Mouse (Mus musculus): Measurements from ENCODE around the gene Mtfr1l.

The Mtfr1l gene

DNA sequence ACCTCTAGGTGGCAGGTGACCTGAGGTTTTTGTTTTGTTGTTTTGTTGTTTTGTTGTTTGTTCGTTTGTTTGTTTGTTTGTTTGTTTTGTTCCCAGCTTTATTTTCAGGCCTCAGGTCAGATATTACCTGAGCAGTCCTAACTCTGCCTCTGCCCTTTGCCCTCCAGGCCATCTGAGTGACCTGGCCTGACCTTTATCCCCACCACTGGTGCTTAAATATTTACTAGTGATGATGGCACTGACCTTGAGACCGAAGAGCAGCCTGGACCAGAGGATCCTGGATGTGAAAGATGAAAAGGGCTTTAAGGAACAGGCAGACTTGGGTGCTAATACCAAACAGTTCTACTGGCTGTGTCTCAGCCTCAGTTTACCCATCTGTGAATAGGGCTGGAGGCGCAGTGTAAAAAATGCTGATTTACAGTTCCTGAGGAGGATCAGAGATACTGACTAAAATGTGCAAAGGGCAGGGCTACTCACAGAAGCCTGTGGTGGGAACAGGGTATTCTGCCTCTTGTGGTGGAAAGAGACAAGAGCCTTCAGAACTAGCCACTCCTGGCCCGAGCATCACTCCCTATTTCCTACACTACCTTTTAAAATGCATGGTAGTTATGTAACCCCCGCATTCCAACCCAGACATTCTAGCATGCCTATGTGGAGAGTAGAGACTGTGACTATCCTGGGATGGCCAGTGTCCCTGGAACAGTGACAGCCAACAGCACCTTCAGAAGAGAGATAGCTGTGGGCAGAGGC is 49.9 kb downstream of the Mtfr1l start:
- peak; percentile 80 to 81 for DNase-seq

DNA sequence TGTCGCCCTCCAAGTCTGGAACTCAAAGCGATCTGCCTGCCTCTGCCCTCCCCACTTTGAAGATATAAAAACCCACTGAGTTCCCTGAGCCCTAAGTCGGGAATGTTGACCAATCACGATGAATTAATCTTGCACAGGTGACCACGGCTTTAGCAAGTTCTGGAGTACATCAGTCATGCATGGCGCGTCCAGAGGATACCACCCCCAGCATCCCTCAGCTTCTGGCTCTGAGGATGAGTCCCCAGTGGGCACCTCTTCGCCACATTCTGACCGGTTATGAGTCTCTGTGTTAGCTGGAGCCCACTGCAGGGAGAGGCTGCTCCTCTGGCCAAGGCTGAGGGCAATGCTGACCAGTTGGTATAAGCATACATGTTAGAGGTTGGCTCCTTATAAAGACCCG is 51.0 kb downstream of the Mtfr1l start:
- peak in 1 of 2 experiments; percentile 16 for DNase-seq

DNA sequence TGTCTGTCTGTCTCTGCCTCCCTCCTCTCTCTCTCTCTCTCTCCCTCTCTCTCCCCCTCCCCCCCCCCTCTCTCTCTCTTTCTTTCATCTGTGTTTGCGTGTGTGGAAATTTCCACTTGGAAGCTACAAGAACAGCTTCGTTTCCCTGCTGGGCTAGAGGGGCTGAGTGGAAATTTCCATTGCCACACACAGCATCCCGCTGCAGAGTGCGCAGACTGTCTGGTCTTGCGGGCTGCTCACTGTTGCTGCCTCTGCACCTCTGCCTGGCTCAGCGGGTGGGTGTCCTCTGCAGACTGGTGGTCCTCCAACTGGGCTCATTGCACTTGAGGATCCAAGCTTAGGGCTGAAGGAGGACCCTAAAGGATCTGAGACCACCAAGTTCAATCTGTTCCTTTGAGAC is 51.5 kb downstream of the Mtfr1l start:
- DNase-seq: peak; percentile 53 to 63

DNA sequence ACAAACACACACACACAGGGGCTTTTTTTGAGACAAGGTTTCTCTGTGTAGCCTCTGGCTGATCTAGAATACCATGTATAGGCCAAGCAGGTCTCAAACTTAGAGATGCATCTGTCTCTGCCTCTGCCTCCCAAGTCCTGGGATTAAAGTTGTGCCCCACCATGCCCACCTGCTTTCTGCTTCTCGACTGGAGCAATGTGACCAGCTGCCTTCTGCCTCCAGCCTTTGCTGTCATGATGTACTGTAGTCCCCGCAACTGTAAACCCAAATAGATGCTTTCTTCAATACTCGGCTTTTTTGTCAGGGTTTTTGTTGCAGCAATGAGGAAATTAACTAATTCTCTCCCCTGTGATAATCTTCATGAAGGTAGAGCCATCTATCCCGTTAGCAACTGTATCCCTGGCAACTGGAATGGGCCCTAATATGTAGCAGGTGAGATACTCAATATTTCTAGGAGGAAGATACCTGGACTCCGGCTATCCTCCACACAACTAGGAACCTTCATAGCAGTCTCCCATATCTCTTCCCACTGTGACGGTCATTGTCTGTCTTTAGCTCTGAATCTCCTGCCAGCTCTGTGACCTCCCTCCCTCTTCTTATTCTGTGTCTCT is 52.0 kb downstream of the Mtfr1l start:
- DNase-seq: no peak

DNA sequence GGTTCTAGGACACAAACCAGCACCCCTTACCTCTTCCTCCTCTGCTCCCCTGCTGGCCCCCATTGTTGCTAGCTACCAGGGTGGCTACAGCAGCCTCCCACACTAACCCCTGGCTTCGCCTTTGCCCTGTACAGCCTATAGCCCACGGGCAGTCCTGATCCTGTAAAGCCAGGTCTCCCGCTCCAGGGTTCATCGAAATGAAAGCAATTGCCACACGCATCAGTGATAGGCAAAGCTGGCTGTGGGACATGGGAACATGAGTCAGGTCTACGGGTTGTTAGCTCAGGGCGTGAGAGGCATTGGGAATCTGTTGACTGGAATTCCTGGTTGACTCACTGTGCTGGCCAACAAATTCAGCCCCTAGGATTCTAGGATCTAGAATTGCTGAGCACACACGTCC is 52.7 kb downstream of the Mtfr1l start:
- no peak for DNase-seq

DNA sequence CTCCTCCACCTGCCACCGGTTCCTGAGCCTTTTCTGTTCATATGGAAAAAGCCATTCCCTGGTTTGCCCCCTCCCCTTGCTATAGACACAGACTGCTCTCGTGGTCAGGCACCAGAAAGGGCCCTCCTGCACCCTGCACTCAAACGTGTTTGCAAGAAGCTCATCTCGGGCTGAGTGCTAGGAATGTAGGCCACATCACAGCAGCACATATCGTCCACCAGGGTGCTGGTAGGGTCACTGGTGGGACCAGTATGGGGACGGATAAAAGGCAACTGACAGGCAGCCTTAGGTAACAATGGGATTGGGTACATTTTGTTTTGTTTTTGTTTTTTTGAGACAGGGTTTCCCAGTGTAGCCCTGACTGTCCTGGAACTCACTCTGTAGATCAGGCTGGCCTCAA is 53.9 kb downstream of the Mtfr1l start:
- no peak for DNase-seq

DNA sequence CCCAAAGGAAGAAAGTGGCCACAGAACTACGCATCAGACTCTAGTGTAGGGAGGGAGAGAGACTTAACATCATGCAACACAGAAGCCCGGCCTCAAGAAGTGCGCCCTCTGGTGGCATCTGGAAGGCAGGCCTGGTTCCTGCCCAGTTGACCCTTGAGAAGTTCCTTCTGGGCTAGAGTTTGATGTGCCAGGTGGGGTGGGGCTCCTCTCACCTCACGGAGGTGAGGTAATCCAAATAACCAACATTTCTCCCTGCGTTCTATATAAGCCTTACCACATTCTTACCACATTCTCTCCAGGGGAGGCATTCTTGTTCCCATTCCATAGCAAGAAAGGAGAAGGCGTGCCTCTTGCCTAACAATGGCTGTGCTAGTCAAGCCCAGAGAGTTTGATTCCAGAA is 54.3 kb downstream of the Mtfr1l start:
- peak; percentile 80 to 91 for DNase-seq

DNA sequence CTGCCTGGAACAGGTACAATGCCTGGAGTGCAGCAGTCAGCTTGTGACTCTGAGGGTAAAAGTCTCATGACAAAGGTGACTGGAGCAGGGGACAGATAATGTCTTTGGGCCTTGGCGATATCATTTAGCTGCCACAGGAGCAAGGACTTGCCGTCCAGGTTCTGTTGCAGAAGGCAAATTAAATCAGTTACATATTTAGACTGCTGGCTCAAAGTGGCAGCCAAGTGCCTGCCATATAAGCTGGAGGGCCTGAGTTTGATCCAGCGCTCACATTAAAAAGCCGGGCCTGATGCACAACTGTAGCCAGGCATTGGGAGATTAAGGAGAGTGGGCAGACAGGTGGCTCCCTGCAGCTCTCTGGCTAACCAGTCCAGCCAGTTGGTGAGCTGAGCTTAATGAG is 55.3 kb downstream of the Mtfr1l start:
- DNase-seq: no peak

DNA sequence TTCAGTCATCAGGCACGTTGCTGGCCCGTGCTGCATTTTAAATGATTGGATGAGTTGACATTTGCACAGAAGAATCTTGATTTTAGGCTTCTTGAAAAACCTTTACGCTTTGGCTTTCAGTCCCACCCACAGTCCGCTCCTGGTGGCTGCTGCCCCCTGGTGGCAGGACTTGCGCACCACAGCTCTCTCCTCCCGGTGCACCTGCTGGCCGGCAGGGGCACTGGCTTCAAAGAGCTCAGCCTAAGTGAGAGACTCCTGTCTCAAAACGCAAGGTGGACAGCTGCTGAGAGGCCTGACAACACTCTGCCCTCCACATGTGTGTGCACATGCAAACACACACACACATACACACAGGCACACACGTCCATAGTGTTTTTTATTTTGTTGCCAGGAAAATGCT is 57.2 kb downstream of the Mtfr1l start:
- DNase-seq: peak; percentile 86 to 95

DNA sequence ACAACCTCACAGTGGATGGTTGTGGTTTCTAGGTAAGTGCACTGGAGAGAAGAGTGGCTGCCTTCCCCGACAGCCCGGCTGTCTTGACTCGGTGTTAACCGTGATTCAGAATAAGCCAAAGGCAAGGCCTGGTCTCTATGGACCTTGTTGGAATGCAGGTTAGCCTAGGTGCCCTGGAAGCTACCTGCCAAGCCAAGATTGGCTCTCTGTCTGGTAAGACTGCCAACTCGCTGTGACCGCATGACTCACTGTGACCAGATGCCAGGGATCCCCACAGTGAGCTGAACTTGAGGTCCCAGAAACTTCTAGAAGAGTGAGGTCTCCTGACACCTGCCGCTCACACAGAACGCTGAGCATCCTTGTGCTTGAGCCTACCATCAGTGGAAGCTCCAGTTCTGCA is 58.3 kb downstream of the Mtfr1l start:
- DNase-seq: peak in 1 of 2 experiments; percentile 42

Measured in kidney, postnatal 36 days (tissue).